Mouse (Mus musculus) forebrain, embryonic 13.5 days (tissue): Measurements from ENCODE around the gene Adgrl2. TPM values are rescaled to one million over a fixed set of nuclear protein-coding genes. Genes with fewer than 3 reads are reported as not detected.

ENCODE experiments used
- ATAC-seq: fragments of 200-750 bp; cut with Nextera tagmentation; 2 replicates; pipeline ENCODE4 v1.8.0; 2017
- H3K27ac ChIP-seq: fragments of 300-500 bp; sonication (generic); 2 replicates; pipeline ENCODE4 v1.5.1; 2015; ENCODE audit warnings: inconsistent platforms, mild to moderate bottlenecking, moderate library complexity
- H3K27me3 ChIP-seq: fragments of 300-500 bp; sonication (generic); 2 replicates; pipeline ENCODE4 v1.6.1; 2015; ENCODE audit warnings: mild to moderate bottlenecking, inconsistent platforms
- H3K36me3 ChIP-seq: fragments of 300-500 bp; sonication (generic); 2 replicates; pipeline ENCODE4 v1.6.1; 2015; ENCODE audit warnings: mild to moderate bottlenecking, inconsistent platforms; ENCODE audit not compliant: poor library complexity, severe bottlenecking
- H3K4me1 ChIP-seq: fragments of 300-500 bp; sonication (generic); 2 replicates; pipeline ENCODE4 v1.6.1; 2015; ENCODE audit warnings: inconsistent platforms
- H3K4me2 ChIP-seq: fragments of 300-500 bp; sonication (generic); 2 replicates; pipeline ENCODE4 v1.6.1; 2015; ENCODE audit warnings: inconsistent platforms, mild to moderate bottlenecking, moderate library complexity
- H3K4me3 ChIP-seq: fragments of 300-500 bp; sonication (generic); 2 replicates; pipeline ENCODE4 v1.5.1; 2015; ENCODE audit warnings: mild to moderate bottlenecking, inconsistent platforms
- H3K9ac ChIP-seq: fragments of 300-500 bp; sonication (generic); 2 replicates; pipeline ENCODE4 v1.6.1; 2015; ENCODE audit warnings: mild to moderate bottlenecking, inconsistent platforms
- H3K9me3 ChIP-seq: fragments of 300-500 bp; sonication (generic); replicated peaks from 2 replicates; pipeline ENCODE4 v1.6.1; 2016; ENCODE audit warnings: inconsistent platforms
- WGBS: fragments of 180-500 bp; shearing (Covaris S2); methylation state at CpG from one replicate; pipeline ENCODE4 v1.1.7; 2015; 5-methylcytosine and 5-hydroxymethylcytosine counted together
- polyA plus RNA-seq: library from polyadenylated mRNA; unstranded; fragments of >200 nt; fragmentation: Nextera tagmentation; extraction: Ambion mirVana; gene quantifications from 2 replicates; pipeline ENCODE4 v1.2.1, GENCODE M21; 2015

Adgrl2 gene
- polyA plus RNA-seq, 1 experiment from 2014 or later, result 70.1 TPM

- no peak overlapping the region for H3K9ac ChIP-seq
- no peak overlapping the region for H3K27ac ChIP-seq
- H3K4me3 ChIP-seq, result no peak overlapping the region
- H3K27me3 ChIP-seq, result no peaks in the 10 kb centered on the region
- WGBS, result 65% methylated on average over 6 of the region's 6 CpGs
- no peaks in the 10 kb centered on the region for H3K9me3 ChIP-seq
- no peaks in the 10 kb centered on the region for H3K36me3 ChIP-seq
- H3K4me1 ChIP-seq, result peaks cover 56% of the 10 kb centered on the region
- no peak for ATAC-seq
- H3K4me2 ChIP-seq, result no peak overlapping the region
Observed at GRCm38 (mm10) chr3:148947266-148947665, 43.1 kb downstream of the Adgrl2 start.

GRCm38 (mm10) chr3:148945534-148945933, 44.8 kb downstream of the Adgrl2 start:
- Histone ChIP-seq H3K4me2 (peak overlapping the region; percentile 27), H3K27me3 (no peaks in the 10 kb centered on the region), H3K4me3 (no peak overlapping the region), H3K36me3 (no peaks in the 10 kb centered on the region), H3K4me1 (peaks cover 64% of the 10 kb centered on the region), H3K27ac (peak overlapping the region; percentile 15; the same call in 1 of the 2 replicates), H3K9ac (0 out of 2 replicates have a peak overlapping the region, but pooled peaks have one; percentile 34), H3K9me3 (no peaks in the 10 kb centered on the region)
- no peak for ATAC-seq
- WGBS, result 12% methylated on average over 8 of the region's 8 CpGs

GRCm38 (mm10) chr3:148939457-148939856, 50.9 kb downstream of the Adgrl2 start:
- no peaks in the 10 kb centered on the region for H3K9me3 ChIP-seq
- peak overlapping the region; percentile 31 for H3K4me2 ChIP-seq
- H3K27me3 ChIP-seq, result no peaks in the 10 kb centered on the region
- peak; percentile 60 for ATAC-seq
- no peaks in the 10 kb centered on the region for H3K36me3 ChIP-seq
- H3K4me3 ChIP-seq, result no peak overlapping the region
- peaks cover 58% of the 10 kb centered on the region for H3K4me1 ChIP-seq
- H3K27ac ChIP-seq, result peak overlapping the region; percentile 79
- WGBS, result 11% methylated on average over 7 of the region's 7 CpGs
- H3K9ac ChIP-seq, result no peak overlapping the region

GRCm38 (mm10) chr3:148935056-148935455, 55.3 kb downstream of the Adgrl2 start:
- 77% methylated on average over 9 of the region's 9 CpGs for WGBS
- Histone ChIP-seq H3K4me2 (no peak overlapping the region), H3K9ac (no peak overlapping the region), H3K4me1 (peaks cover 36% of the 10 kb centered on the region), H3K27ac (peak overlapping the region; percentile 76), H3K27me3 (no peaks in the 10 kb centered on the region), H3K36me3 (no peaks in the 10 kb centered on the region; the same call in 1 of the 2 replicates), H3K9me3 (no peaks in the 10 kb centered on the region), H3K4me3 (no peak overlapping the region)
- ATAC-seq, result peak; percentile 86

GRCm38 (mm10) chr3:148934279-148934678, 56.1 kb downstream of the Adgrl2 start:
- H3K27me3 ChIP-seq, result no peaks in the 10 kb centered on the region
- no peaks in the 10 kb centered on the region for H3K9me3 ChIP-seq

GRCm38 (mm10) chr3:148933160-148933559, 57.2 kb downstream of the Adgrl2 start:
- Histone ChIP-seq H3K4me2 (no peak overlapping the region), H3K27me3 (no peaks in the 10 kb centered on the region), H3K4me3 (no peak overlapping the region), H3K9me3 (no peaks in the 10 kb centered on the region), H3K4me1 (peaks cover 22% of the 10 kb centered on the region; the same call in 1 of the 2 replicates), H3K36me3 (no peaks in the 10 kb centered on the region; the same call in 1 of the 2 replicates), H3K27ac (no peak overlapping the region; the same call in 1 of the 2 replicates), H3K9ac (no peak overlapping the region)
- ATAC-seq, result no peak
- 88% methylated on average over 6 of the region's 6 CpGs for WGBS

More at GRCm38 (mm10) chr3:148934279-148934678, 56.1 kb downstream of the Adgrl2 start:
- H3K4me3 ChIP-seq, result no peak overlapping the region
- no peak overlapping the region for H3K9ac ChIP-seq
- H3K4me1 ChIP-seq, result peaks cover 29% of the 10 kb centered on the region
- H3K36me3 ChIP-seq, result no peaks in the 10 kb centered on the region; the same call in 1 of the 2 replicates
- 87% methylated on average over 5 of the region's 5 CpGs for WGBS
- ATAC-seq, result no peak
- H3K4me2 ChIP-seq, result no peak overlapping the region
- peak overlapping the region; percentile 76 for H3K27ac ChIP-seq

- Histone ChIP-seq H3K9ac (no peak overlapping the region), H3K4me2 (no peak overlapping the region), H3K27me3 (no peaks in the 10 kb centered on the region), H3K9me3 (no peaks in the 10 kb centered on the region), H3K36me3 (no peaks in the 10 kb centered on the region; the same call in 1 of the 2 replicates), H3K27ac (no peak overlapping the region), H3K4me1 (peaks cover 22% of the 10 kb centered on the region; the same call in 1 of the 2 replicates), H3K4me3 (no peak overlapping the region)
- ATAC-seq, result no peak
- WGBS, result 85% methylated on average over 6 of the region's 6 CpGs
Observed at GRCm38 (mm10) chr3:148930913-148931312, 59.4 kb downstream of the Adgrl2 start.

- H3K36me3 ChIP-seq, result no peaks in the 10 kb centered on the region
- no peaks in the 10 kb centered on the region for H3K9me3 ChIP-seq
- H3K4me3 ChIP-seq, result no peak overlapping the region
- H3K9ac ChIP-seq, result no peak overlapping the region
- no peaks in the 10 kb centered on the region for H3K27me3 ChIP-seq
- no peak overlapping the region for H3K4me2 ChIP-seq
- H3K4me1 ChIP-seq, result peaks cover 20% of the 10 kb centered on the region
- ATAC-seq, result no peak
- H3K27ac ChIP-seq, result no peak overlapping the region
- WGBS, result 73% methylated on average over 3 of the region's 3 CpGs
Observed at GRCm38 (mm10) chr3:148926330-148926729, 64.0 kb downstream of the Adgrl2 start.

- H3K27me3 ChIP-seq, result no peaks in the 10 kb centered on the region
- peak; percentile 82 for ATAC-seq
- peak overlapping the region; percentile 55 for H3K4me2 ChIP-seq
- peak overlapping the region; percentile 26 for H3K4me3 ChIP-seq
- no peaks in the 10 kb centered on the region for H3K36me3 ChIP-seq
- H3K9ac ChIP-seq, result no peak overlapping the region
- 26% methylated on average over 14 of the region's 14 CpGs for WGBS
- H3K9me3 ChIP-seq, result no peaks in the 10 kb centered on the region
- peak overlapping the region; percentile 31; the same call in 1 of the 2 replicates for H3K27ac ChIP-seq
- peaks cover 27% of the 10 kb centered on the region for H3K4me1 ChIP-seq
Observed at GRCm38 (mm10) chr3:148922618-148923095, 67.7 kb downstream of the Adgrl2 start.

GRCm38 (mm10) chr3:148921966-148922587, 68.3 kb downstream of the Adgrl2 start:
- H3K27ac ChIP-seq, result 0 out of 2 replicates have a peak overlapping the region, but pooled peaks have one; percentile 44

GRCm38 (mm10) chr3:148920881-148921280, 69.5 kb downstream of the Adgrl2 start:
- Histone ChIP-seq H3K27ac (no peak overlapping the region), H3K36me3 (no peaks in the 10 kb centered on the region), H3K4me1 (peaks cover 38% of the 10 kb centered on the region), H3K27me3 (no peaks in the 10 kb centered on the region), H3K4me3 (no peak overlapping the region), H3K4me2 (no peak overlapping the region), H3K9me3 (no peaks in the 10 kb centered on the region), H3K9ac (no peak overlapping the region)
- ATAC-seq, result no peak
- WGBS, result 45% methylated on average over 6 of the region's 6 CpGs

More at GRCm38 (mm10) chr3:148921966-148922587, 68.3 kb downstream of the Adgrl2 start:
- ATAC-seq, result 0 out of 2 replicates have a peak, but pooled peaks have one; percentile 13
- Histone ChIP-seq H3K4me1 (peaks cover 28% of the 10 kb centered on the region), H3K9ac (no peak overlapping the region), H3K27me3 (no peaks in the 10 kb centered on the region), H3K4me3 (peak overlapping the region; percentile 26), H3K4me2 (peak overlapping the region; percentile 55), H3K36me3 (no peaks in the 10 kb centered on the region), H3K9me3 (no peaks in the 10 kb centered on the region)
- 39% methylated on average over 13 of the region's 13 CpGs for WGBS

GRCm38 (mm10) chr3:148918425-148918824, 71.9 kb downstream of the Adgrl2 start:
- H3K4me2 ChIP-seq, result no peak overlapping the region
- no peak overlapping the region for H3K4me3 ChIP-seq
- H3K9ac ChIP-seq, result no peak overlapping the region
- no peaks in the 10 kb centered on the region for H3K9me3 ChIP-seq
- 90% methylated on average over 5 of the region's 5 CpGs for WGBS
- H3K27ac ChIP-seq, result no peak overlapping the region
- no peaks in the 10 kb centered on the region for H3K36me3 ChIP-seq
- H3K27me3 ChIP-seq, result no peaks in the 10 kb centered on the region
- no peak for ATAC-seq
- peaks cover 57% of the 10 kb centered on the region for H3K4me1 ChIP-seq
